Comparison of ENCODE assay signal across 8 mouse cellular contexts in genomic region chr16:38619054-38619453, GRCm38 (mm10).
DNase-seq lines count a peak whose midpoint lies in the region; ATAC-seq and TF ChIP-seq lines count a peak whose summit lies in the region.

No protein-coding gene starts in this region.

- no peak overlapping the region for H3K27ac ChIP-seq in liver, postnatal 0 days (ENCODE audit: low read depth)
- no peak overlapping the region for H3K27ac ChIP-seq in neural tube, embryonic 13.5 days (replicated peaks)

- TF ChIP-seq EP300 in liver, postnatal 0 days (IDR thresholded peaks at IDR 0.05; ENCODE audit: low read depth), result no peak

- H3K27me3 ChIP-seq in liver, postnatal 0 days (ENCODE audit: insufficient read depth, low read length), result no peaks in the 10 kb centered on the region
- H3K27me3 ChIP-seq in neural tube, embryonic 13.5 days, result no peaks in the 10 kb centered on the region

- no peak overlapping the region for H3K4me3 ChIP-seq in liver, postnatal 0 days (ENCODE audit: low read depth, low read length)
- H3K4me3 ChIP-seq in neural tube, embryonic 13.5 days, result no peak overlapping the region

- H3K4me1 ChIP-seq in liver, postnatal 0 days (ENCODE audit: insufficient read depth), result no peaks in the 10 kb centered on the region
- H3K4me1 ChIP-seq in neural tube, embryonic 13.5 days (replicated peaks), result 0 out of 2 replicates have a peak, but pooled peaks cover under 1% of the 10 kb centered on the region

- no peak for ATAC-seq in liver, postnatal 0 days
- ATAC-seq in neural tube, embryonic 13.5 days (ENCODE audit: low read depth), result peak; percentile 71; the same call in 1 of the 2 replicates

- no peak overlapping the region for H3K9ac ChIP-seq in liver, postnatal 0 days (replicated peaks)
- H3K9ac ChIP-seq in neural tube, embryonic 13.5 days, result no peak overlapping the region

- no peaks in the 10 kb centered on the region for H3K9me3 ChIP-seq in liver, postnatal 0 days (ENCODE audit: low read length)
- H3K9me3 ChIP-seq in neural tube, embryonic 13.5 days, result no peaks in the 10 kb centered on the region

- no peak overlapping the region for H3K4me2 ChIP-seq in liver, postnatal 0 days (ENCODE audit: low read depth, low read length)
- no peak overlapping the region for H3K4me2 ChIP-seq in neural tube, embryonic 13.5 days

- WGBS in liver, postnatal 0 days (ENCODE audit: insufficient replicate concordance), result 21% methylated on average over 6 of the region's 6 CpGs
- WGBS in neural tube, embryonic 13.5 days, result 19% methylated on average over 6 of the region's 6 CpGs

- peak; percentile 81 for TF ChIP-seq CTCF in liver, postnatal 0 days (IDR thresholded peaks at IDR 0.05; ENCODE audit: low read depth)

- DNase-seq in CD8-positive naive resting alpha-beta T cell, adult 2 months (ENCODE audit: low read depth in 2 of 2, low spot score in 2 of 2), result peak; percentile 51 to 71
- peak; percentile 55 for DNase-seq in adrenal gland, adult 8-10 months
- DNase-seq in embryo, embryonic 10.5 days (ENCODE audit: low spot score), result peak; percentile 87
- DNase-seq in gastrocnemius, postnatal 4 days (ENCODE audit: low spot score in 2 of 2), result peak; percentile 72 to 80
- DNase-seq in kidney, postnatal 10 days, result peak; percentile 88
- DNase-seq in liver, postnatal 0 days, result peak; percentile 73
- DNase-seq in thymus, adult 18-20 months, result peak; percentile 21 to 23

- no peaks in the 10 kb centered on the region for H3K36me3 ChIP-seq in liver, postnatal 0 days (replicated peaks; ENCODE audit: insufficient read depth, low read length)
- no peaks in the 10 kb centered on the region for H3K36me3 ChIP-seq in neural tube, embryonic 13.5 days

Comparison
In these comparisons a context has a peak if more than half of its experiments do, and no peak if none do; other contexts are left out.
1. DNase-seq: peak in every context shown above with its lines; median percentile 88 in kidney, postnatal 10 days; 87 in embryo, embryonic 10.5 days; 76 in gastrocnemius, postnatal 4 days; 73 in liver, postnatal 0 days; 61 in CD8-positive naive resting alpha-beta T cell, adult 2 months; 55 in adrenal gland, adult 8-10 months; 22 in thymus, adult 18-20 months.